Mouse (Mus musculus): ENCODE measurements at regions not wholly inside any gene's neighbourhood (a gene's known extent, or its start where the extent isn't known, plus 50 kb on each side); places are given as distances from the start of the nearest gene placed in this dataset.
A peak's percentile ranks its signal among the peaks of the same experiment; 100 is the strongest.

- Histone ChIP-seq H3K4me3 (ENCODE audit: low read depth, low read length) (no peak overlapping the region), H3K36me3 (ENCODE audit: control insufficient read depth, insufficient read depth, low read length) (no peaks in the 10 kb centered on the region), H3K9ac (ENCODE audit: low read length) (no peak overlapping the region), H3K4me1 (ENCODE audit: control insufficient read depth, insufficient read depth, low read length) (no peaks in the 10 kb centered on the region), H3K27ac (ENCODE audit: low read depth, low read length) (no peak overlapping the region), H3K9me3 (ENCODE audit: control insufficient read depth, low read length) (no peaks in the 10 kb centered on the region), H3K4me2 (ENCODE audit: low read depth) (no peak overlapping the region), H3K27me3 (ENCODE audit: control insufficient read depth, insufficient read depth, low read length) (no peaks in the 10 kb centered on the region)
- ATAC-seq (ENCODE audit: insufficient read depth, low FRiP score, low TSS enrichment) (0 out of 2 replicates have a peak, but pooled peaks have one; percentile 50), DNase-seq (ENCODE audit: low spot score) (no peak)
- 55% methylated on average over 1 of the region's 1 CpGs for WGBS
Observed at GRCm38 (mm10) chr10:47365016-47365538, 1787.4 kb downstream of the Hace1 start.

DNA sequence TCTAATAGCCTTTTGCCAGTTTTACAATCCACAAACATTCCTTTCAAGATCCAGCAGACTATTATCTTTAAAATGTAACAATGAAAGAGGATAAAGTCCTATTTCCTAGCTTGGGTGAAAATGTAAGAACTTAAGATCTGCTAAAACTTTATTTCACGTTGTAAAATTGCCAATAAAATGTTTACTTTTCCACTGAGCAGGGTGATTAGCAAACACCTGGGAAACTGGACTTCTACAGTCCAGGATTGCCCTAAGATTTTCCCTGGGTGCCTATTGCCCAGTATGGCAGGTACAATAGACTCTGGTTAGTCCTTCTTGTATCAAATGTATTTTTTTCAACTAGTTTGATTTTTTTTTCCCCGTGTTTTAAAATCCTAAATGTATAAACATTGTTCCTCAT is 1789.2 kb downstream of the Hace1 start:
- 41% methylated on average over 2 of the region's 2 CpGs for WGBS
- H3K4me3 ChIP-seq (ENCODE audit: low read depth, low read length), result no peak overlapping the region
- H3K27ac ChIP-seq (ENCODE audit: low read depth, low read length), result no peak overlapping the region
- H3K36me3 ChIP-seq (ENCODE audit: control insufficient read depth, insufficient read depth, low read length), result no peaks in the 10 kb centered on the region
- no peak for ATAC-seq (ENCODE audit: insufficient read depth, low FRiP score, low TSS enrichment)
- no peaks in the 10 kb centered on the region for H3K9me3 ChIP-seq (ENCODE audit: control insufficient read depth, low read length)
- H3K4me2 ChIP-seq (ENCODE audit: low read depth), result no peak overlapping the region
- H3K27me3 ChIP-seq (ENCODE audit: control insufficient read depth, insufficient read depth, low read length), result no peaks in the 10 kb centered on the region
- DNase-seq (ENCODE audit: low spot score), result no peak
- H3K4me1 ChIP-seq (ENCODE audit: control insufficient read depth, insufficient read depth, low read length), result no peaks in the 10 kb centered on the region
- H3K9ac ChIP-seq (ENCODE audit: low read length), result no peak overlapping the region

DNA sequence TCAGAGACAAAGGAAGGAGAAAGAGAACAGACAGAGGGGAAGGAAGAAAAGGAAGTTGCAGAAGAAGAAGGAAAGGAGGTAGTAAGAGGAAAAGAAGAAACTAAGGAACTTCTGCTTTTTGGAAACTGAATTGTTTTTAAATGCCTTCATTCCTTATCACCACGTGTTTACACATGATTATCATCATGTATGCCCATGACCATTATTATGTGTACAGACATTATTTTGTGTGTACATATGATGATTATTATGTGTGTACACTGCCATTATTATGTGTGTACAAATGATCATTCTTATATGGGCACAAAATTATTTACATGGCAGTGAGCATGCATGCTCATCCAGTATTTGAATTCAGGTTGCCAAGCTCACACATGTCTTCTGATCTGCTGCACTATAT is 1825.9 kb downstream of the Hace1 start:
- Histone ChIP-seq H3K4me1 (ENCODE audit: control insufficient read depth, insufficient read depth, low read length) (no peaks in the 10 kb centered on the region), H3K9ac (ENCODE audit: low read length) (no peak overlapping the region), H3K36me3 (ENCODE audit: control insufficient read depth, insufficient read depth, low read length) (no peaks in the 10 kb centered on the region), H3K4me3 (ENCODE audit: low read depth, low read length) (no peak overlapping the region), H3K27ac (ENCODE audit: low read depth, low read length) (no peak overlapping the region), H3K27me3 (ENCODE audit: control insufficient read depth, insufficient read depth, low read length) (no peaks in the 10 kb centered on the region), H3K9me3 (ENCODE audit: control insufficient read depth, low read length) (no peaks in the 10 kb centered on the region), H3K4me2 (ENCODE audit: low read depth) (no peak overlapping the region)
- no peak for ATAC-seq (ENCODE audit: insufficient read depth, low FRiP score, low TSS enrichment)
- WGBS, result 74% methylated on average over 1 of the region's 1 CpGs
- no peak for DNase-seq (ENCODE audit: low spot score)

DNA sequence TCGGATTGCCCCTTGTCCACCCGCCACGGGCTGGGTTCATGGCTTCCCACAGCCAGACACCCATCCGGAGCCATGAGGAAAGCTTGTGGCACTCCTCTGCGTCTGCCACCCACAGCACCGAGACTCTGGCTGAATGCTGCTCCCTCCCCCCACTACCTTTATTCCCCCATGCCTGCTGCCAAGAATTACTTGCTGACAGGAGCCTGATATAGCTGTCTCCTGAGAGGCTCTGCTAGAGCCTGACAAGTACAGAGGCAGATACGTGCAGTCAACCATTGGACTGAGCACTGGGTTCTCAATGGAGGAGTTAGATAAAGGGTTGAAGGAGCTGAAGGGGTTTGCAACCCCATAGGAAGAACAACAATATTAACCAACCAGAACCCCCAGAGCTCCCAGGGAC is 1848.9 kb downstream of the Hace1 start:
- Histone ChIP-seq H3K9me3 (ENCODE audit: control insufficient read depth, low read length) (no peaks in the 10 kb centered on the region), H3K27ac (ENCODE audit: low read depth, low read length) (no peak overlapping the region), H3K9ac (ENCODE audit: low read length) (no peak overlapping the region), H3K36me3 (ENCODE audit: control insufficient read depth, insufficient read depth, low read length) (no peaks in the 10 kb centered on the region), H3K4me1 (ENCODE audit: control insufficient read depth, insufficient read depth, low read length) (no peaks in the 10 kb centered on the region), H3K27me3 (ENCODE audit: control insufficient read depth, insufficient read depth, low read length) (no peaks in the 10 kb centered on the region), H3K4me2 (ENCODE audit: low read depth) (no peak overlapping the region), H3K4me3 (ENCODE audit: low read depth, low read length) (no peak overlapping the region)
- DNase-seq (ENCODE audit: low spot score) (no peak), ATAC-seq (ENCODE audit: insufficient read depth, low FRiP score, low TSS enrichment) (no peak)
- WGBS, result 69% methylated on average over 7 of the region's 7 CpGs
